Mouse (Mus musculus): Measurements from ENCODE around the gene Rhoh. TPM values are rescaled to one million over a fixed set of nuclear protein-coding genes. Genes with fewer than 3 reads are reported as not detected.

Gene Rhoh
- polyA plus RNA-seq, 1 experiment from 2014 or later = 1.8 TPM

DNA sequence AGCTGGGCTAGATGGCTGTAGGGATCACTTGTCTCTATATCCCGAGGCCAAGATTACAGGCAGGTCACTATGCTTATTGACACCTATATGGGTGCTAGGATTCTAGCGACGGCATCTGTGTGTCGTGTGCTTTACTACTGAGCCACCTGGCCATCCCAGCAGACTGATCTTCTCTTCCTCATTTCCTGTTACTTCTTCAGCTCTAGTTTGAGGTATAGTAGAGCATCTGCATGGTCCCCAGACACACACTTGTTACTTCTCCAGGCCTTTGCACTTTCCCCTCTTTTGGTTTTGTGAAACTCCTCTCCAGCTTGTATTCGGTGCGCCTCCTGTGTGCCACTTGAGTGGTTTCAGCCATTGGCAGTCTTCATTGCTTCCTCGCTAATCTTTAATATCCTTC, 14.3 kb downstream of the Rhoh start:
- H3K36me3 ChIP-seq = no peaks in the 10 kb centered on the region
- no peaks in the 10 kb centered on the region for H3K4me1 ChIP-seq
- no peaks in the 10 kb centered on the region for H3K27me3 ChIP-seq
- no peak overlapping the region for H3K9ac ChIP-seq
- H3K9me3 ChIP-seq (replicated peaks) = no peaks in the 10 kb centered on the region
- H3K4me3 ChIP-seq (replicated peaks) = no peak overlapping the region
- no peak overlapping the region for H3K27ac ChIP-seq (replicated peaks)
- no peak overlapping the region for H3K4me2 ChIP-seq (replicated peaks)
- ATAC-seq (ENCODE audit: insufficient number of reproducible peaks, low FRiP score, low TSS enrichment, low read depth) = no peak
- WGBS = 90% methylated on average over 7 of the region's 7 CpGs

DNA sequence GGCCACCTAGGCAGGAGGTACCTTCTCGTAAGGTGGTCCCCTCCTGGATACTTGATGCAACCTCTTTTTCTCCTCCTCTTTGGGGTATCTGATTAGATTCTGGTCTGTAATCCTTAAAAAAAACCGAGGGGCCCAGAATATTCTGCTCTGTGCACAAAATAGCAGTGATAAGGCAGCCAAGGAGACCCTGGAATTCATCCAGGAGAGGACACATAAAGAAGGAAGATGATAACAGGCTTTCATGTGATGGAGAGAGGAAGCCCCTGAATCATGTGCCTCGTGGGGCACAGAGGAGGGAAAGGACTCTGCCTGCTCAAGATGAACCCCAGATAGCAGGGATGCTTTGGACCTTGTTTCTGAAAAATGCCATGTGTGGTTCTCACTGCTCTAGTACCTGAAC, 17.4 kb downstream of the Rhoh start:
- whole genome bisulfite sequencing = 65% methylated on average over 3 of the region's 3 CpGs
- H3K4me3 ChIP-seq (replicated peaks) = no peak overlapping the region
- no peak overlapping the region for H3K9ac ChIP-seq
- H3K36me3 ChIP-seq = no peaks in the 10 kb centered on the region
- no peaks in the 10 kb centered on the region for H3K4me1 ChIP-seq
- no peaks in the 10 kb centered on the region for H3K9me3 ChIP-seq (replicated peaks)
- no peak overlapping the region for H3K27ac ChIP-seq (replicated peaks)
- ATAC-seq (ENCODE audit: insufficient number of reproducible peaks, low FRiP score, low TSS enrichment, low read depth) = no peak
- H3K4me2 ChIP-seq (replicated peaks) = no peak overlapping the region
- no peaks in the 10 kb centered on the region for H3K27me3 ChIP-seq

DNA sequence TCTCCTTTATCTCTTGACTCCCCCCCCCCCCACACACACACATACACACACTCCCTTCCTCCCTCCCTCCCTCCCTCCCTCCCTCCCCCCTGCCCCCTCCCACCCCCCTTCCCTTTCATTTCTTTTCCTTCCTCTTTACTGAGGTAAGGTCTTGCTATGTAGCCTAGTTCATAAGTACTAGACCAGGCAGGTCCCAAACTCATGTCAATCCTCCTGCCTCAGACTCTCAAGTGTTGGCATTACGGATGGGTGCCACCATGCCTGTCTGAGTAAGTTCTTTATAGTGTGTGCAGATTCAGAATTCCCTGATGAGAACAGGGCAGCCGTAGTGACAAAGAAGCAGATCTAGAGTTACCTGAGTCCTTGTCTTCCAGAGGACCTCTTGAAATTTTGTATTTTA, 20.2 kb downstream of the Rhoh start:
- Histone ChIP-seq H3K9me3 (replicated peaks) (no peaks in the 10 kb centered on the region), H3K36me3 (no peaks in the 10 kb centered on the region), H3K4me1 (no peaks in the 10 kb centered on the region), H3K27me3 (no peaks in the 10 kb centered on the region), H3K4me3 (replicated peaks) (no peak overlapping the region), H3K9ac (no peak overlapping the region), H3K4me2 (replicated peaks) (no peak overlapping the region), H3K27ac (replicated peaks) (no peak overlapping the region)
- WGBS = 94% methylated on average over 2 of the region's 2 CpGs
- no peak for ATAC-seq (ENCODE audit: insufficient number of reproducible peaks, low FRiP score, low TSS enrichment, low read depth)

DNA sequence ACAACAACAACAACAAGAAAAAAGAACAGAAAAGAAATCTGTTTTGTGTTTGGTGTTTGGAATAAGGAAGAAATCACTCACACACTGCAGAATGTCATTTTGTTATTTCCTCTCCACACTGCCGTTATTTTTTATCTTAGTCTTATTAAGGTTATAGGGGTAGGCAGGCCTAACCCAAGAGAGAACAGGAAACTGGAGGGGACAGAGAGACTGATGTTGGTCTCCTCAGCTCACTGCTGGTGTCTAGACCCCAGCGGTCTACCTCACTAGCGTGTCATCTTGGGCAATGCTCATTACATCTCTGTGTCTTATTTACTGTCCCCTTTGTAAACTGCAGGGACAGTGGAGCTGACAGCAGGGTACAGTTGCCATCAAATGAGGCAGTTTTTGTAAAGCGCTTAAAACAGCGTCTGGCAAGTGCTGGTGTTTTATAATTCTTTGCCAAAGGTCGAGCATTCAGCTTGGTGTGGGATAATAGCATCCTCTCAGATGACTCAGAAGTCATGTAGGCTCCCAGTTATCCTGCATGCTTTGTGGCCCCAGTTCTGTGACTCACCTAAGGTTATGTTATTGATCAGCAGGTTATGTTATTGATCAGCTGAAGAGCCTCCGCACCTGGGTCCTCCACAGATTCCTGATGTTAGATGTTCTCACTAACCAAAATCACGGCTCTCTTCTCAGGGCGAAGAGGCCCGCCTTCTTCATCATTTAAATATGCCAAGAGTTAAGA, 21.6 kb downstream of the Rhoh start:
- Histone ChIP-seq H3K4me1 (no peaks in the 10 kb centered on the region), H3K4me2 (replicated peaks) (no peak overlapping the region), H3K27me3 (no peaks in the 10 kb centered on the region), H3K4me3 (replicated peaks) (no peak overlapping the region), H3K36me3 (no peaks in the 10 kb centered on the region), H3K27ac (replicated peaks) (no peak overlapping the region), H3K9ac (no peak overlapping the region), H3K9me3 (replicated peaks) (no peaks in the 10 kb centered on the region)
- 76% methylated on average over 10 of the region's 10 CpGs for WGBS
- no peak for ATAC-seq (ENCODE audit: insufficient number of reproducible peaks, low FRiP score, low TSS enrichment, low read depth)

DNA sequence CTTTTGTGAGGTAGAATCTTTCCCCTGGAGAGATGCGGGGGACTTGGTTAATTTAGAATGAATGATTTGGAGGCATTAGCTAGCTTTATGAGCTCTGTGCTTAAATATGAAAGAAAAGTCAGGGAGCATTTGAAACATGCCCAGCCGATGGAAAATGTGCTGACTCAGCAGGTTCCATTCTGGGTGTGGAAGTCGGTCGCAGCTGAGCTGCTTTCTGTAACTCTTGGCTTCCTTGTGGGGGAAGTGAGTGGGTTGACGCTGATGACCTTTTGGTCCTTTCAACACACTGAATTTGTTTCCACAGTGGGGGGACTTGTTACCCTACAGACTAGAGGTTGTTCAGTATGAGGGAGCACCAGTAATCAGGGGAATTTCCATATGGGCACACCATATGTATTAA, 22.3 kb downstream of the Rhoh start:
- Histone ChIP-seq H3K4me3 (replicated peaks) (no peak overlapping the region), H3K4me1 (no peaks in the 10 kb centered on the region), H3K9ac (no peak overlapping the region), H3K36me3 (no peaks in the 10 kb centered on the region), H3K27me3 (no peaks in the 10 kb centered on the region), H3K9me3 (replicated peaks) (no peaks in the 10 kb centered on the region), H3K4me2 (replicated peaks) (no peak overlapping the region), H3K27ac (replicated peaks) (no peak overlapping the region)
- 43% methylated on average over 5 of the region's 5 CpGs for WGBS
- ATAC-seq (ENCODE audit: insufficient number of reproducible peaks, low FRiP score, low TSS enrichment, low read depth) = no peak

DNA sequence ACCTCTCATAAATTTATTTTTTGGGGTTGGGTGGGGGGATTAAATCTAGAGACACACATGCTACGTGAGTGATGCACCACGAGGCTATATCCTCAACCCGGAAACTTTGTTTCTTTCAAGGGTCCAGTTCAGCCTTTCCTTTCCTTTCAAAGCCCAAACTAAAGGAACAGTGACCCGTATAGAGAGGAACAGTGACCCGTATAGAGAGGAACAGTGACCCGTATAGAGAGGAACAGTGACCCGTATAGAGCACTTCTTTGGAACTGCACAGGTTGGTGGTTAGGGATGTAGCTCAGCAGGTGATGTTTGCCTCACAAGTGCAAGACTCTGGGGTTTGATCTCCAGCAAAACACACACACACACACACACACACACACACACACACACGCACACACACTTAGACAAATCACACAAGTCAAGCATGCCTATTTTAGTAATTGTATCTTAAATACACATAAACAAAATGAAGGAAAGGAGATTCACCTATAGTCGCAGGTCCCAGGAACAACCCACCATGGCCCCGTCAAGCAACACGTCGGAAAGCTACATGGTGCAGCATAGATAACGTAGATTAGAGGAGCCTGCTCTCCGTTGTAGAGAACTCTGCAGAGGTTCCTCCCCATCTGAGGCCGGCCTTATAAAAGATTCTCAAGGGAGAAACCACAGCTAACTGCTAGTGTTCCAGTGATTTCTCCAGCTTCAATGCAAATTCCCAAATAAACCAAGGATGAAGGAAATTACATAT, 24.9 kb downstream of the Rhoh start:
- H3K4me1 ChIP-seq = no peaks in the 10 kb centered on the region
- no peaks in the 10 kb centered on the region for H3K27me3 ChIP-seq
- no peaks in the 10 kb centered on the region for H3K36me3 ChIP-seq
- 80% methylated on average over 15 of the region's 15 CpGs for WGBS
- H3K4me3 ChIP-seq (replicated peaks) = no peak overlapping the region
- no peak overlapping the region for H3K27ac ChIP-seq (replicated peaks)
- H3K9me3 ChIP-seq (replicated peaks) = no peaks in the 10 kb centered on the region
- no peak for ATAC-seq (ENCODE audit: insufficient number of reproducible peaks, low FRiP score, low TSS enrichment, low read depth)
- no peak overlapping the region for H3K4me2 ChIP-seq (replicated peaks)
- H3K9ac ChIP-seq = no peak overlapping the region

DNA sequence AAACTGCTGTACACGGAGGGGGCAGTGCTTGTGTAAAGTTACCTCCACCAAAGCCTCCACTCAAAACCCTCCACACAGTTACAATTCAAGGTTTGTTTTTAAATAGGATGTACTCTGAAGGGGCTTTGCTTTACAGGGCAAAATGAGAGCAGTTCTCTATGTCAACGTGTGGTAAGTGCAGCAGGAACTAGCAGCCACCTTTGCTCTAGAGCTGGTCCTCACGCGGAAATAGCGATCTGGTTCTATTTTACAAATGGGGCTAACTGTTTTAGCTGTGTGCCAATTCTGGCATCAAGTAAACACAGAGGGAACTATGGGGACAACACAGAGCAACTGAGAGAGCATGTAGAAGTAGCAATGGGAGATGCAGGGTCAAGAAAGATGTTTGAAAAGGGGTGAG, 27.1 kb downstream of the Rhoh start:
- H3K4me3 ChIP-seq (replicated peaks) = no peak overlapping the region
- no peak overlapping the region for H3K4me2 ChIP-seq (replicated peaks)
- no peak overlapping the region for H3K27ac ChIP-seq (replicated peaks)
- WGBS = 87% methylated on average over 5 of the region's 5 CpGs
- ATAC-seq (ENCODE audit: insufficient number of reproducible peaks, low FRiP score, low TSS enrichment, low read depth) = no peak
- no peaks in the 10 kb centered on the region for H3K4me1 ChIP-seq
- no peaks in the 10 kb centered on the region for H3K36me3 ChIP-seq
- H3K9ac ChIP-seq = no peak overlapping the region
- H3K27me3 ChIP-seq = no peaks in the 10 kb centered on the region
- no peaks in the 10 kb centered on the region for H3K9me3 ChIP-seq (replicated peaks)

DNA sequence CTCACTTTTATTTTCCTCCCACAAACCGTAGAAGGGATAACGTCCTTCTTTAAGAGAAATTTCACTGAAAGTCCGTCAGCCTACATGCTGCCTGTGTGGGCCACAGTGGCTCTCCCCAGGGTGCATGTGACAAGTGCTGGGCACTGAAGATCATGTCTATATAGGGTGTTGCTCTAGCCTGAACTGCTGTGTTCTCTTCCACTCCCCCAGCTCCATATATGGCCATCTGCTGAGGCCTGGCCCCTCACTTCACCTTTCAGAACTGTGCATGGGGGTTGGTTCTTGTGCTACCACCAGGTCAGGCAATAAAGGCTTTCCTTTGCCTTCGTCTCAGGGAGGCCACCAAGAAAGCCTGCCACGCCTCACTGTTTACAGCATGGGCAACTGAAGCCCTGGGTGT, 28.0 kb downstream of the Rhoh start:
- H3K4me2 ChIP-seq (replicated peaks) = no peak overlapping the region
- no peak overlapping the region for H3K9ac ChIP-seq
- H3K4me1 ChIP-seq = no peaks in the 10 kb centered on the region
- WGBS = 70% methylated on average over 5 of the region's 5 CpGs
- no peak overlapping the region for H3K27ac ChIP-seq (replicated peaks)
- no peaks in the 10 kb centered on the region for H3K36me3 ChIP-seq
- no peak; the same call in 1 of the 2 replicates for ATAC-seq (ENCODE audit: insufficient number of reproducible peaks, low FRiP score, low TSS enrichment, low read depth)
- H3K27me3 ChIP-seq = no peaks in the 10 kb centered on the region
- no peaks in the 10 kb centered on the region for H3K9me3 ChIP-seq (replicated peaks)
- no peak overlapping the region for H3K4me3 ChIP-seq (replicated peaks)

DNA sequence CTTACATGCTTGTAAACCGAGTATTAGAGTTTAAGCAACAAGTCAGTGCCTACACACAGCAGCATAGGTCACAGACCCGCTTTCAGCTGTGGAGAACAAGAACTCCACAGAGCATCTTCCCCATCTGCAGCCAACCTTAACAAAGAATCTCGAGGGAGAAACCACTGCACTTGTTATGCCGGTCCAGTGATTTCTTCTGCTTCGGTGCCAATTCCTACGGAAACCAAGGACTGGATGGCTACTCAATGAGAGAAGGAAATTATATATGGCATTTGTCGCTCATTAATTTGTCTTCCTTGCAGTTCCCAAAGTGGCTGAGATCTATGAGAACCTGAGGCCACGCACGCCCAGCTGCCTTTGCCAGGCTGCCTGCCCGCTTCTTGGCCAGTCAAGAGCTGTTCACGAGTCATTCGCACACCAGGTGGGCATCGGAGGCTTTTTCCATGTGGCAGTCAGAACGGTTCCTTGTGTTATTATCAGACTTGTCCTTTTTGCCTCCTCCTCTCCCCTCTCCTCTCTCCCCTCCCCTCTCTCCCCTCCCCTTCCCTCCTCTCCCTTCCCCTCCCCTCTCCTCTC, 30.3 kb downstream of the Rhoh start:
- Histone ChIP-seq H3K27me3 (no peaks in the 10 kb centered on the region), H3K36me3 (no peaks in the 10 kb centered on the region), H3K4me1 (no peaks in the 10 kb centered on the region), H3K9me3 (replicated peaks) (no peaks in the 10 kb centered on the region), H3K9ac (no peak overlapping the region), H3K27ac (replicated peaks) (no peak overlapping the region), H3K4me3 (replicated peaks) (no peak overlapping the region), H3K4me2 (replicated peaks) (no peak overlapping the region)
- ATAC-seq (ENCODE audit: insufficient number of reproducible peaks, low FRiP score, low TSS enrichment, low read depth) = no peak
- 83% methylated on average over 14 of the region's 14 CpGs for WGBS

DNA sequence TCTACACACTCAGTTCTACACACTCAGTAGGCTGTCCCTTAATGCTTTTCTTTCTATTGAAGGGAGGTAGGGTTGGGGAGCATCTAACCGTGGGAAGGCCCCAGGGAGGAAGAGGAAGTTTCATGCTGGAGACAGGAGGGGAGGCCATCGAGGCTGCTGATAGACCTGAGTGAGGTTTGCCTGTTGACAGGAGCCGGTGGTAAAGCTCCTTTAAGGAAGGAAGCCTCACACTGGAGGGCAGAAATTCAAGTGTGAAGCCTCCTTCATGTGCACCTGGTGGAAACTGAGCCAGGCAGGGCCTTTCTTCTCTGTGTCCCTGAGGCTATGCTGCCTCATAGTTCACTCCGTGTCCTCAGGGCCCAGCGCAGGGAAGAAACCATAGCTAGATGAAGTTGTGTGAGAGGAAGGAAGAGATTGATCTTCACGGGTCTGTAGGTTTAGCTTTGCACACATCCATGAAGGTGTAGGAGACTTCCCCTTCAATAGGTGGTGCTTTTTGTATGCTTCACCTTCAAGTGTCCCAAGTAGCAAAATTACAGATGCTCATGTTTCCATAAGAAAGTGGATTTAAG, 34.2 kb downstream of the Rhoh start:
- Histone ChIP-seq H3K27ac (replicated peaks) (no peak overlapping the region), H3K4me1 (no peaks in the 10 kb centered on the region), H3K9me3 (replicated peaks) (no peaks in the 10 kb centered on the region), H3K9ac (no peak overlapping the region), H3K4me2 (replicated peaks) (no peak overlapping the region), H3K27me3 (no peaks in the 10 kb centered on the region), H3K4me3 (replicated peaks) (no peak overlapping the region), H3K36me3 (no peaks in the 10 kb centered on the region)
- ATAC-seq (ENCODE audit: insufficient number of reproducible peaks, low FRiP score, low TSS enrichment, low read depth) = no peak
- 71% methylated on average over 6 of the region's 6 CpGs for WGBS

DNA sequence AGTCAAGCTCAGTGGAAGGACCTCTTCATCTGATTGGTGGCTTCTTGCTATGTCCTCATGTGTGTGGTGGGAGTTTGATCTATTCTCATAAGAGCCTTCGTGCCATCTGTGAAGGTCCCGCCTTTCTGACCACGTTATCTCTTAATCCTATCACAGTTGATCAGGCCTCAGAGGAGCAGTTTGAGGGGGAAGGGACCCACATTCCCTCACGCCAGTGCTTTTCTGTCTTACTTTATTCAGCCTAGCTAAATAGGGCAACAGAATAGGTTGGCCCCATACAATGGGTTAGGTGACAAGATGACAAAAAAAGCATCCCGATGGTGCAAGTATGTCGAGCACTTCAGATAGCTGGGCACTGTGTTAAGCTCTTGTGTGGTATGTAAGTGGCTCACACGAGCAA, 34.8 kb downstream of the Rhoh start:
- Histone ChIP-seq H3K4me1 (peaks cover 2% of the 10 kb centered on the region; the same call in 1 of the 2 replicates), H3K4me3 (replicated peaks) (no peak overlapping the region), H3K27me3 (no peaks in the 10 kb centered on the region), H3K4me2 (replicated peaks) (no peak overlapping the region), H3K27ac (replicated peaks) (no peak overlapping the region), H3K9me3 (replicated peaks) (no peaks in the 10 kb centered on the region), H3K36me3 (no peaks in the 10 kb centered on the region), H3K9ac (no peak overlapping the region)
- ATAC-seq (ENCODE audit: insufficient number of reproducible peaks, low FRiP score, low TSS enrichment, low read depth) = no peak
- 78% methylated on average over 7 of the region's 7 CpGs for WGBS

Data from embryonic facial prominence, embryonic 15.5 days (tissue).